Comparison of ENCODE assay signal across 8 mouse cellular contexts in genomic region chr3:53464146-53464698, GRCm38 (mm10). TPM values are rescaled to one million over a fixed set of nuclear protein-coding genes. Genes with fewer than 3 reads are reported as not detected.
DNase-seq lines count a peak whose midpoint lies in the region; ATAC-seq lines count a peak whose summit lies in the region.

No protein-coding gene starts in this region.

- H3K9me3 ChIP-seq in heart, embryonic 11.5 days (replicated peaks; ENCODE audit: control insufficient read depth, low read length), result no peaks in the 10 kb centered on the region
- no peaks in the 10 kb centered on the region for H3K9me3 ChIP-seq in embryonic facial prominence, embryonic 12.5 days
- H3K9me3 ChIP-seq in limb, embryonic 11.5 days (ENCODE audit: control insufficient read depth, low read length), result no peaks in the 10 kb centered on the region

- no peak for DNase-seq in heart, postnatal 36 days
- DNase-seq in B cell, adult 2 months, result peak; percentile 8 to 10
- peak; percentile 33 for DNase-seq in limb, embryonic 11.5 days (ENCODE audit: low spot score)
- DNase-seq in splenic B cell, adult 2 months (ENCODE audit: low read depth, low spot score), result peak; percentile 9
- DNase-seq in left cerebral cortex, postnatal 36 days (ENCODE audit: low spot score in 2 of 2), result no peak
- DNase-seq in spleen, adult 18-20 months, result no peak

- H3K4me2 ChIP-seq in heart, embryonic 11.5 days, result peak overlapping the region; percentile 66
- H3K4me2 ChIP-seq in embryonic facial prominence, embryonic 12.5 days (replicated peaks), result peak overlapping the region; percentile 70
- peak overlapping the region; percentile 57 for H3K4me2 ChIP-seq in limb, embryonic 11.5 days (ENCODE audit: low read depth, severe bottlenecking)

- H3K9ac ChIP-seq in heart, embryonic 11.5 days (ENCODE audit: low read depth, low read length), result peak overlapping the region; percentile 93
- peak overlapping the region; percentile 89 for H3K9ac ChIP-seq in embryonic facial prominence, embryonic 12.5 days
- H3K9ac ChIP-seq in limb, embryonic 11.5 days (ENCODE audit: low read length), result peak overlapping the region; percentile 87

- no peaks in the 10 kb centered on the region; the same call in 1 of the 2 replicates for H3K36me3 ChIP-seq in heart, embryonic 11.5 days (ENCODE audit: control insufficient read depth, insufficient read depth, low read length)
- H3K36me3 ChIP-seq in embryonic facial prominence, embryonic 12.5 days, result peaks cover 9% of the 10 kb centered on the region; the same call in 1 of the 2 replicates
- H3K36me3 ChIP-seq in limb, embryonic 11.5 days (ENCODE audit: control insufficient read depth, insufficient read depth, low read length), result peaks cover 2% of the 10 kb centered on the region; the same call in 1 of the 2 replicates
- H3K36me3 ChIP-seq in splenic B cell, adult 2 months (ENCODE audit: control insufficient read depth, insufficient read depth, low read length, poor library complexity, severe bottlenecking), result no peaks in the 10 kb centered on the region

- H3K4me1 ChIP-seq in heart, embryonic 11.5 days (ENCODE audit: control insufficient read depth, insufficient read depth, low read length), result peaks cover 21% of the 10 kb centered on the region
- H3K4me1 ChIP-seq in embryonic facial prominence, embryonic 12.5 days, result peaks cover 29% of the 10 kb centered on the region
- H3K4me1 ChIP-seq in limb, embryonic 11.5 days (ENCODE audit: control insufficient read depth, insufficient read depth, low read length), result 0 out of 2 replicates have a peak, but pooled peaks cover 3% of the 10 kb centered on the region

- intact Hi-C loops in heart, postnatal 36 days (cut with DNase I), result loop anchor here (5.0 to 10.0 kb wide), 3 partner anchors 447 to 1899 kb away; partner anchors contain the start of genes Cog6, Foxo1 and Setd7
- intact Hi-C loops in left cerebral cortex, postnatal 36 days (cut with DNase I), result loop anchor here (5.0 kb wide), 1 partner anchor 398 kb away; the partner anchor contains the start of gene Ufm1

- no peaks in the 10 kb centered on the region for H3K27me3 ChIP-seq in heart, embryonic 11.5 days (ENCODE audit: control insufficient read depth, insufficient read depth, low read length)
- no peaks in the 10 kb centered on the region for H3K27me3 ChIP-seq in embryonic facial prominence, embryonic 12.5 days
- no peaks in the 10 kb centered on the region for H3K27me3 ChIP-seq in limb, embryonic 11.5 days (ENCODE audit: control insufficient read depth, insufficient read depth, low read length)
- H3K27me3 ChIP-seq in splenic B cell, adult 2 months (ENCODE audit: control insufficient read depth, insufficient read depth, low read length, poor library complexity, severe bottlenecking), result no peaks in the 10 kb centered on the region

- peak overlapping the region; percentile 96 for H3K4me3 ChIP-seq in heart, embryonic 11.5 days (ENCODE audit: low read depth, low read length)
- H3K4me3 ChIP-seq in embryonic facial prominence, embryonic 12.5 days, result peak overlapping the region; percentile 92
- H3K4me3 ChIP-seq in limb, embryonic 11.5 days (ENCODE audit: low read depth, low read length), result peak overlapping the region; percentile 78

- WGBS in heart, embryonic 11.5 days (ENCODE audit: insufficient replicate concordance), result under 1% methylated on average over 20 of the region's 20 CpGs
- under 1% methylated on average over 20 of the region's 20 CpGs for WGBS in embryonic facial prominence, embryonic 12.5 days
- under 1% methylated on average over 20 of the region's 20 CpGs for WGBS in limb, embryonic 11.5 days

- H3K27ac ChIP-seq in heart, embryonic 11.5 days (ENCODE audit: low read depth, low read length), result peak overlapping the region; percentile 73
- peak overlapping the region; percentile 86; the same call in 1 of the 2 replicates for H3K27ac ChIP-seq in embryonic facial prominence, embryonic 12.5 days
- H3K27ac ChIP-seq in limb, embryonic 11.5 days (replicated peaks; ENCODE audit: low read depth, low read length), result 0 out of 2 replicates have a peak overlapping the region, but pooled peaks have one; percentile 14

- ATAC-seq in heart, embryonic 11.5 days (replicated peaks; ENCODE audit: insufficient number of reproducible peaks, low FRiP score, low TSS enrichment), result no peak
- no peak for ATAC-seq in embryonic facial prominence, embryonic 12.5 days (ENCODE audit: insufficient number of reproducible peaks, insufficient read depth, low FRiP score, low TSS enrichment)
- ATAC-seq in limb, embryonic 11.5 days (ENCODE audit: insufficient number of reproducible peaks, low FRiP score, low TSS enrichment, low read depth), result no peak

RNA-seq across cellular contexts. Expression of gene Proser1, which starts 0.8 kb away (rescaled TPM):
- polyA plus RNA-seq in heart, embryonic 11.5 days (2014; fragmentation: Nextera tagmentation; extraction: Ambion mirVana), result 12.4 and 17.6 TPM in 2 replicates
- 10 to 100 TPM in 1 of 2 experiments, 1 to 10 TPM in 1; 7.6 to 11.0 TPM for total RNA-seq in heart, postnatal 36 days (2021)
- polyA plus RNA-seq in embryonic facial prominence, embryonic 12.5 days (2016; fragmentation: Nextera tagmentation; extraction: Ambion mirVana), result 24.6 and 26.2 TPM in 2 replicates
- 27.4 and 28.7 TPM in 2 replicates for polyA plus RNA-seq in limb, embryonic 11.5 days (2014; fragmentation: Nextera tagmentation; extraction: Ambion mirVana)
- 10 to 100 TPM; 18.1 to 27.7 TPM for total RNA-seq in left cerebral cortex, postnatal 36 days (2021)

RNA-seq across cellular contexts. Expression of gene Nhlrc3, which starts 1.1 kb away (rescaled TPM):
- polyA plus RNA-seq in heart, embryonic 11.5 days (2014; fragmentation: Nextera tagmentation; extraction: Ambion mirVana), result 6.4 and 9.7 TPM in 2 replicates
- 1 to 10 TPM; 5.5 to 6.6 TPM for total RNA-seq in heart, postnatal 36 days (2021)
- 13.2 and 13.8 TPM in 2 replicates for polyA plus RNA-seq in embryonic facial prominence, embryonic 12.5 days (2016; fragmentation: Nextera tagmentation; extraction: Ambion mirVana)
- polyA plus RNA-seq in limb, embryonic 11.5 days (2014; fragmentation: Nextera tagmentation; extraction: Ambion mirVana), result 7.9 and 9.8 TPM in 2 replicates
- total RNA-seq in left cerebral cortex, postnatal 36 days (2021), result 10 to 100 TPM in 1 of 2 experiments, 1 to 10 TPM in 1; 8.3 to 10.3 TPM

RNA-seq across cellular contexts. Expression of gene Stoml3, which starts 24.2 kb away (rescaled TPM):
- 0.13 and 0.17 TPM in 2 replicates for polyA plus RNA-seq in heart, embryonic 11.5 days (2014; fragmentation: Nextera tagmentation; extraction: Ambion mirVana)
- not detected for total RNA-seq in heart, postnatal 36 days (2021)
- polyA plus RNA-seq in embryonic facial prominence, embryonic 12.5 days (2016; fragmentation: Nextera tagmentation; extraction: Ambion mirVana), result not detected in 2 replicates
- polyA plus RNA-seq in limb, embryonic 11.5 days (2014; fragmentation: Nextera tagmentation; extraction: Ambion mirVana), result not detected in 2 replicates
- not detected for total RNA-seq in left cerebral cortex, postnatal 36 days (2021)

Comparison
In these comparisons a context has a peak if more than half of its experiments do, and no peak if none do; other contexts are left out.
1. H3K27ac ChIP-seq: peak in every context shown above with its lines; median percentile 86 in embryonic facial prominence, embryonic 12.5 days; 73 in heart, embryonic 11.5 days; 14 in limb, embryonic 11.5 days.
2. DNase-seq: peak in B cell, adult 2 months (2 of 2), limb, embryonic 11.5 days (single experiment) and splenic B cell, adult 2 months (single experiment); none in heart, postnatal 36 days (0 of 2), left cerebral cortex, postnatal 36 days (0 of 2) and spleen, adult 18-20 months (0 of 2).
3. Peak in every context shown above with its lines, with median percentiles within 50 percentile points of each other: H3K4me2 ChIP-seq, H3K4me3 ChIP-seq and H3K9ac ChIP-seq.